Mouse (Mus musculus) frontal cortex, postnatal 25 days (tissue): ENCODE results near the gene Emx2.

Experiments used
- DNase-seq, 2 experiments: peaks; one replicate each; pipeline ENCODE4 v3.0.0; 2022; ENCODE audit warnings: low spot score in 2 of 2

The Emx2 gene

GRCm38 (mm10) chr19:59462459-59463292, 4.5 kb downstream of the Emx2 start:
- DNase-seq, result no peak

DNA sequence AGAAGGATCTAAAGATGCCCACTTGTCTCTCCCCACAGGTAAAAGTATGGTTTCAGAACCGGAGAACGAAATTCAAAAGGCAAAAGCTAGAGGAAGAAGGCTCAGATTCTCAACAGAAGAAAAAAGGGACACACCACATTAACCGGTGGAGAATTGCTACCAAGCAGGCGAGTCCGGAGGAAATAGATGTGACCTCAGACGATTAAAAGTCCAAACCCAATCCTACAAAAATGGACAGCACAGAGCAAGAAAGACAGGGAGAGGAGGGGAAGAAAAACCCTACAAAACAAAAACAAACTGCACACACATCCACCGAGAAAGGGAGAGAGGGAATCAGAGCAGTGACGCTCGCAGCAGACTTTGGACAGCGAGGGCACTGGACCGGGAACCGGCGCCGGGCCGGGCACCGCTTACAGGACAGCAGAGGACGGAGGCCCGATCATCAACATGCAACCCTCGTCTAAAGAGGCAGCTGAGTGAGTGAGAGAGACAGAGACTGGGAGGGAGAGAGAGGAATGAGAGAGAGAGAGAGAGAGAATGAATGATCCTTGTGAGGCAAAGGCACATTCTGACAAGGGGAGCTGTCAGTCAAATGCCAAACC, 5.8 kb downstream of the Emx2 start:
- DNase-seq, result no peak

- DNase-seq, result no peak
These were observed 7.1 kb downstream of the Emx2 start for GRCm38 (mm10) chr19:59465281-59465680.

DNA sequence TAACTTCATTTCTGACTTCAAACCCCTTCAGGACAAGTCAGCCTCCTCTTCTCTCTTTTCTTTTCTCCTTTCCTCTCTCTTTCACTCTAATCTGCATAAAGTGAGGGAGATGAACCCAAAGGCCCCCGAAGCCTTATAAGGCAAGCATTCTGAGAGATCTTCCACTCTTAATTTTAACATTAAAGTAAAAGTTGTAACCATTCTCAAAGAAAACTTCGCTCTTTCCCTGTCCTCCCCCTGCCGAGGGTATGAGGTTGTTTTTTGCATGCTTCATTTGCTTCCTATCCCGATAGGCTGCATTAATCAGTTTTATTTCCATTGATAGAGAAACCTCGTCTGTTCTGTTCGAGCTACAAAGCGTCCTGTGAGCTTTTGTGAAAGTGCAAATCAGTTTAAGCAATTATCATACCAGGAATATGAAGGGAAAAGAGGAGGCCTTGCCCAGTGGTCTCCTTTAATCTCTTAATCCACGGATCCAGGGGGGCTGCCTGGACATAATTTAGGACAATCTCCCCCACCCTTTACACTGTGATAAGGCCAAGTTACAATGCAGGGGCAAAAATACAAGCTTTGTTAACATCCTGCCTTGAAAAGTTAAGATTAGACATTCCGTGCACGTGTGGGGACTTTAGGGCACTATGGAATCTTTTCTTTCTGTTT, 7.7 kb downstream of the Emx2 start:
- DNase-seq, result no peak

GRCm38 (mm10) chr19:59466417-59466937, 8.3 kb downstream of the Emx2 start:
- DNase-seq, result no peak

DNA sequence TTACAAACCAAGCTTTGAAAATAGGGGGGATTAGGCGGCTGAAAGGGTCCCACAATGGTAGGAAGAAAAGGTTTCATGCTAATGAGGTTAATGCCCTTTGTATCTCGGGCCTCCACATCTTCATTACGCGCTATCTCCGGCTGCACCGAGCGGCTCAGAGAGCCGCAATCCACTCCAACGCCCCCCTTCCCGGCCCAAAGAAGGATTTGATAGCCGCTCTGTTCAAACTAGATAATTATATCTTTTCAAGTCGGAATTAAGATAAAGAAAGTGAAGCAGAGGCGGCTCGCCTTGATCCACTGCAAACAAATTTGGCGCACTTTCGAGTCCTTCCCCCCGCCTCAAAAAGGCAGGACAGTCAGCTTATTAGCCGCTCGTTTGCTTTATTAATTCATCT, 8.8 kb downstream of the Emx2 start:
- DNase-seq, result no peak

DNA sequence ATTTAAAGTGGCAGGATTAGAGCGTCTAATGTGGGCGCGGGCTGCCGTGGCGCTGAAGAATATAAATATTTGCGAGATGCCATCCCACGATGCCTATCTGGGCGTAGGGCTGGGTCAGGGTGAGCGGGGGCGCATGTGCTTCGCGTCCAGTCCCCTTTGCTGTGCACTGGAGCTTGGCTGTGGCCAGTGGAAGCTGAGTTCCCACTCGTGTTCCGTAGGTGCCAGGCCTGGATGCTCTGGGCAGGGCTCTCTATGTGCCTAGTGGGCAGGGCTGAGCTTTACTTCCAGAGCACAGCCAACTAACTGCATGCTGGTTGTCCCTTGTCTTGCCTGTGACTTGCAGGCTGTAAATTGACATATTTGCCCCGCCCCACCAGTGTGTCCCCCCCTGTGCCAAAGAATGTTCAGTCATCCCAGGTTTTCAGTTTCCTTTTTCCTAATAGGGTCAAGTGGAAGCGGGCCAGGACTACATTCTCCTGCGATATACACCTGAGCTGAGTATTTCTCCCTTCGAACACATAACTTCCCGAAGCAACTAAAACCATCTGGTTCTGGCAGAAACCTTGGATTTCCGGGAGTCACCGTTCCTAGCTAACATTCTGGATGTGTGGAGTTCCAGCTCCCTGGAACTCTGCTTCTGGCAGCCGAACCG, 9.4 kb downstream of the Emx2 start:
- no peak for DNase-seq

DNA sequence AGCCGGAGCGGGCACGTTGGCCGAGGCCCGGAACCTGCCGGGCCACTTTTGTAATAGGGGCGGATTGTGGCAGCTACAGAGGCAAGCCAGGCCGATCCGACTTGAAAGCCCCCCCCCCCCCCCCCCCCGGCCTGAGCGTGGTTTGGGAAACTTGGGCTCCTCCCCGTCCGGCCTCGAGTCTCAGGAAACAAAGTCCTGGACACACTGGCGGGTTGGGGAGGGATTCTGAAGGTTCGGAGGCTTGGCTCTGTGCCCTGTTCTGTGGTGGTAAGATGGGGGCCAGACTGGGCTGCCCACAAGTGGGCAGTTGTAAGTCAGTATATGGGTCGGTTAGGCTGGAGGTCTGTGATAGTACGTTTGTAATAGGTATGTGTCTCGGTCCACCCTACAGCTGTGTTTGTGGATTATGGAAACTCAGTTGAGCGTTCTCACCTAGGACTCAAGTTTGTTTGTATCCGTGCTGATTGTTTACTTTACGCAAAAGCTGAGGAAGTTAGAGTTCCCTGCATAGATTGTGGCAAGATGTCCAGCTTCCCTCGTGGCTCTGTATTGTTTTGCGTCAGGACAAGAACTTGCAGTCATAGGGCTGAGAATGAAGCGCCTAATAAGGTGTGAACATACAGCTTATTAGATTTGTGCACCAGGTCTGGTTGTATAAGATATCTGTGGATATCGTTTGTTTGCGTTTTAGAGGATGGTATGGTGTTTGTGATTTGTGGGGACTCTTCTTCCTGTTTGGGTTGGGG, 10.1 kb downstream of the Emx2 start:
- DNase-seq, result no peak

GRCm38 (mm10) chr19:59469035-59469949, 11.1 kb downstream of the Emx2 start:
- DNase-seq, result no peak

GRCm38 (mm10) chr19:59470074-59470630, 12.0 kb downstream of the Emx2 start:
- DNase-seq, result no peak

- DNase-seq, result no peak
These were observed 12.7 kb downstream of the Emx2 start for GRCm38 (mm10) chr19:59470913-59471312.

DNA sequence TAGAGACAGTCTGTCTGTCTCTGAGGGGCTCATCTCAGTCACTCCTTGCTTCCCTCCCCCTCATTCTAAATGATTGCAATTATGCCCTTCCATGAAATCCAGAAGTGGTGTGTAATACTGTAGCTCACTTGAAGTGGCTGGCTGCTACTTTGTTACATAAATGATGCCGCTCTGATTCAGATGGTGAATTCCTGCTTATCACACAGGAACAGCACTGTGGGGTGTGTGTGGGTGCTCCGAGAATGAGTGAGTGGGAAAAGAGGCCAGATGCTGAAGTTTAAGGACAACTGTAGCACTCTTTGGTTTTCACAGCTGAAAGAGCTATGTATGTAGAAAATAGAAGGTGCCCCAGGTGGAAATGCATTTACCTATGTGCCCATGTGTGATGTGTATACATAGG, 14.7 kb downstream of the Emx2 start:
- no peak for DNase-seq

DNA sequence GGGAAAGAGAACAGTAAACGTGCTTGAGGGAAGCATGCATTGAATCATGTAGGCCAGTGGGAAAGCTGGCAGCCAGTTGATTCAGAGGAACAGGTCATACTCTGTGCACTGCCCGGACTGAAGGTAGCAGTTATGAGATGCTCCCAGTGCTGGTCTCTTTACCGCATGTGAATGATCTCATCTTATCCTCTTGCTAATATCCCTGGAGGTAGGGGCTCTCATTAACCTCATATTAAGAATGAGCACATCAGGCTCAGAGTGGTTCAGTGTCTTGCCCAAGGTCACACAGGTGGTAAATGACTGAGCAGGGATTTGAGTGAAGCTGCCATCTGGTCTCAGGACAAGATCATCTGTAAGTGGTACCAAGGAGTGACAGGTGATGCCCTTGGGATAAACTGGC, 21.7 kb downstream of the Emx2 start:
- DNase-seq, result no peak

DNA sequence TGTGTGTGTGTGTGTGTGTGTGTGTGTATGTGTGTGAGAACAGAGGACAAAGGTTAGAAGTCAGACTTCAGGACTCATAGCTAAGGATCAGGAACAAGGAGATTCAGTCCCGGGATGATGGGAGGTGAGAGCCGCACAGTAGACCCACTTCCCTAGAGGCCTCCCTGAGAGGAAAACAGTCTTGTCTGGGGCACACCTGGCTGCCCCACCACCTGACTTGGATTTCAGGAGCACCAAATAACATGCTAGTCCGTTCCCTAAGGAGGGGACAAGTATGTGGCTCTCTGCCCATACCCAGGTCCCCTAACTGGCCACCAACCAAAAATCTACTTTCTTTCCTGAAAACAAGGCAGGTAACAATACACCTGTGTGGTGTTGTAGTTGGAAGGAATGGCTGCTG, 22.4 kb downstream of the Emx2 start:
- no peak for DNase-seq

- DNase-seq, result no peak
These were observed 34.1 kb downstream of the Emx2 start for GRCm38 (mm10) chr19:59492258-59492657.

- DNase-seq, result no peak
These were observed 38.7 kb downstream of the Emx2 start for GRCm38 (mm10) chr19:59496832-59497231.

DNA sequence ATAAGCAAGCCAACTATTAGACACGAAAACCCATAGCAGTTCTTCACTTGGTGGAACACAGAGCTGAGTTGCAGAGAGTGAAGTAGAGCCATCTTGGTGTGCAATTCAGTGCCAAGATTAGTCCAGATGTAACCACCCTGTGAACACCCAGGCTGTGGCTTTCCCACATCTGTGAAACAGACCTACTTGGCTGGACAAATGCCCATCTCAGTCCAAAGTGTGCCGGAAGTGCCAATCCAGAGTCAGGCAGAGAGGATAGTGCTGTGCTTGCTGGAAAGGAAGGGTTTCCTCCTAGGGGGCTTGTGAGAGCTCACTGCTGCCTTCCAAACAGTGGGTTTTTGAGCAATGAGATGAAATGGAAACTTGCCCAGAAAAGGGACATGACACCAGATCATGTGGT, 50.7 kb downstream of the Emx2 start:
- no peak for DNase-seq

DNA sequence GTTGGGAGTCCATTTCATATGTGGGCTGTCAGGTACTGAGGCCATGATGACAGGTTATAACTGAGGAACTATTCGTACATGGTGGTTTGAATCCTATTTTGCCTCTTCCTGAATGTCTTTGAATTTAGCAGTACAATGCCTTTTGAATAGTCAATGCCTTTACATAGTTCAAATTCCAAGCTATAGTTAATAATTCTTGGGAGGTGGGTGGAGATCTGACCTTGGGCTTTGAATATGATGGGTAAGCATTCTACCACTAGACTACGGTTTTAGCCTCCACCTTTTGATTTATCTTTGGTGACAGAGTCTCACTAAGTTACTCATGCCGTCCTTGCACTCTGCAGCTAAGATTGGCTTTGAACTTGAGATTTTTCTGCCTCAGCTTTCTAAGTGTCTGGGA, 55.0 kb downstream of the Emx2 start:
- DNase-seq, result no peak
